Mouse (Mus musculus): ENCODE results near the gene Gm21860.

Gene Gm21860

GRCm38 (mm10) chrY:90754721-90755120, at the start of gene Gm21860:
Gene Gm21860 (minus strand): TSS chrY:90754821.
- WGBS = no CpG with 5 or more reads among the region's 8 CpGs

- no CpG with 5 or more reads among the region's 48 CpGs for WGBS
Observed at GRCm38 (mm10) chrY:90784438-90784837, 29.8 kb upstream of the Gm21860 start, which contains the start of gene Gm47283. Gene Gm47283 (plus strand): TSS chrY:90784738.

- WGBS = 95% methylated on average over 5 of the region's 5 CpGs
Observed at GRCm38 (mm10) chrY:90745256-90745655, 9.4 kb downstream of the Gm21860 start.

GRCm38 (mm10) chrY:90744381-90744981, 10.1 kb downstream of the Gm21860 start:
- 65% methylated on average over 51 of the region's 51 CpGs for WGBS

GRCm38 (mm10) chrY:90743811-90744220, 10.8 kb downstream of the Gm21860 start:
- 86% methylated on average over 4 of the region's 21 CpGs for whole genome bisulfite sequencing

- 83% methylated on average over 46 of the region's 46 CpGs for WGBS
Observed at GRCm38 (mm10) chrY:90743053-90743810, 11.4 kb downstream of the Gm21860 start.

- WGBS = 89% methylated on average over 49 of the region's 49 CpGs
Observed at GRCm38 (mm10) chrY:90742261-90743052, 12.2 kb downstream of the Gm21860 start.

- WGBS = 85% methylated on average over 43 of the region's 43 CpGs
Observed at GRCm38 (mm10) chrY:90741452-90742260, 13.0 kb downstream of the Gm21860 start.

GRCm38 (mm10) chrY:90741006-90741405, 13.6 kb downstream of the Gm21860 start:
- 79% methylated on average over 38 of the region's 38 CpGs for WGBS

GRCm38 (mm10) chrY:90740013-90740561, 14.5 kb downstream of the Gm21860 start:
- WGBS = 49% methylated on average over 14 of the region's 14 CpGs

GRCm38 (mm10) chrY:90739531-90740012, 15.0 kb downstream of the Gm21860 start:
- 48% methylated on average over 11 of the region's 11 CpGs for WGBS

- WGBS = 71% methylated on average over 28 of the region's 28 CpGs
Observed at GRCm38 (mm10) chrY:90738841-90739530, 15.6 kb downstream of the Gm21860 start.

- 79% methylated on average over 1 of the region's 1 CpGs for WGBS
Observed at GRCm38 (mm10) chrY:90738431-90738680, 16.3 kb downstream of the Gm21860 start.

- WGBS = 60% methylated on average over 4 of the region's 7 CpGs
Observed at GRCm38 (mm10) chrY:90737606-90738430, 16.8 kb downstream of the Gm21860 start.

- 80% methylated on average over 6 of the region's 9 CpGs for WGBS
Observed at GRCm38 (mm10) chrY:90736217-90737000, 18.2 kb downstream of the Gm21860 start.

- 78% methylated on average over 5 of the region's 5 CpGs for WGBS
Observed at GRCm38 (mm10) chrY:90735181-90735895, 19.3 kb downstream of the Gm21860 start.

GRCm38 (mm10) chrY:90734334-90734696, 20.3 kb downstream of the Gm21860 start:
- WGBS = 61% methylated on average over 8 of the region's 8 CpGs

- WGBS = 83% methylated on average over 9 of the region's 9 CpGs
Observed at GRCm38 (mm10) chrY:90733656-90734333, 20.8 kb downstream of the Gm21860 start.
